Mouse (Mus musculus) kidney, embryonic 14.5 days (tissue): ENCODE data around the gene Prpf18. TPM values are rescaled to one million over a fixed set of nuclear protein-coding genes. Genes with fewer than 3 reads are reported as not detected.
"Not testable (repeated sequence)": the region's sequence is repeated elsewhere in the genome, so short reads cannot be mapped to it uniquely, and the experiment has no call there.

Experiments
- ATAC-seq: fragments of 200-750 bp; cut with Nextera tagmentation; 2 replicates; pipeline ENCODE4 v1.8.0; 2017; ENCODE audit warnings: moderate number of reproducible peaks, mild to moderate bottlenecking, moderate TSS enrichment, moderate library complexity; ENCODE audit not compliant: low FRiP score, low TSS enrichment
- H3K27ac ChIP-seq: fragments of 300-500 bp; sonication (generic); 2 replicates; pipeline ENCODE4 v1.5.1; 2014; ENCODE audit warnings: low read depth, mild to moderate bottlenecking, low read length, moderate library complexity, mixed read lengths
- H3K27me3 ChIP-seq: fragments of 300-500 bp; sonication (generic); 2 replicates; pipeline ENCODE4 v1.6.1; 2014; ENCODE audit warnings: mild to moderate bottlenecking, low read length; ENCODE audit not compliant: control insufficient read depth, insufficient read depth
- H3K36me3 ChIP-seq: fragments of 300-500 bp; sonication (generic); 2 replicates; pipeline ENCODE4 v1.6.1; 2014; ENCODE audit warnings: low read length, mixed read lengths; ENCODE audit not compliant: control insufficient read depth, insufficient read depth
- H3K4me1 ChIP-seq: fragments of 300-500 bp; sonication (generic); 2 replicates; pipeline ENCODE4 v1.6.1; 2014; ENCODE audit warnings: low read length, mixed read lengths; ENCODE audit not compliant: control insufficient read depth, insufficient read depth
- H3K4me2 ChIP-seq: fragments of 300-500 bp; sonication (generic); replicated peaks from 2 replicates; pipeline ENCODE4 v1.6.1; 2014; ENCODE audit warnings: low read depth, mild to moderate bottlenecking, low read length
- H3K4me3 ChIP-seq: fragments of 300-500 bp; sonication (generic); 2 replicates; pipeline ENCODE4 v1.5.1; 2014; ENCODE audit warnings: mild to moderate bottlenecking, low read length
- H3K9ac ChIP-seq: fragments of 300-500 bp; sonication (generic); 2 replicates; pipeline ENCODE4 v1.6.1; 2014; ENCODE audit warnings: low read depth, mild to moderate bottlenecking, low read length, moderate library complexity
- H3K9me3 ChIP-seq: fragments of 300-500 bp; sonication (generic); 2 replicates; pipeline ENCODE4 v1.6.1; 2016; ENCODE audit warnings: low read length; ENCODE audit not compliant: control insufficient read depth
- whole genome bisulfite sequencing: fragments of 180-500 bp; shearing (Covaris S2); extraction: QIAGEN DNeasy Blood & Tissue Kit; methylation state at CpG from one replicate; pipeline ENCODE4 v1.1.7; 2014; 5-methylcytosine and 5-hydroxymethylcytosine counted together
- polyA plus RNA-seq: library from polyadenylated mRNA; unstranded; fragments of >200 nt; fragmentation: Nextera tagmentation; extraction: Ambion mirVana; gene quantifications from 2 replicates; pipeline ENCODE4 v1.2.1, GENCODE M21; 2014

Gene Prpf18
- polyA plus RNA-seq, 1 experiment from 2014 or later = 38.8 TPM

DNA sequence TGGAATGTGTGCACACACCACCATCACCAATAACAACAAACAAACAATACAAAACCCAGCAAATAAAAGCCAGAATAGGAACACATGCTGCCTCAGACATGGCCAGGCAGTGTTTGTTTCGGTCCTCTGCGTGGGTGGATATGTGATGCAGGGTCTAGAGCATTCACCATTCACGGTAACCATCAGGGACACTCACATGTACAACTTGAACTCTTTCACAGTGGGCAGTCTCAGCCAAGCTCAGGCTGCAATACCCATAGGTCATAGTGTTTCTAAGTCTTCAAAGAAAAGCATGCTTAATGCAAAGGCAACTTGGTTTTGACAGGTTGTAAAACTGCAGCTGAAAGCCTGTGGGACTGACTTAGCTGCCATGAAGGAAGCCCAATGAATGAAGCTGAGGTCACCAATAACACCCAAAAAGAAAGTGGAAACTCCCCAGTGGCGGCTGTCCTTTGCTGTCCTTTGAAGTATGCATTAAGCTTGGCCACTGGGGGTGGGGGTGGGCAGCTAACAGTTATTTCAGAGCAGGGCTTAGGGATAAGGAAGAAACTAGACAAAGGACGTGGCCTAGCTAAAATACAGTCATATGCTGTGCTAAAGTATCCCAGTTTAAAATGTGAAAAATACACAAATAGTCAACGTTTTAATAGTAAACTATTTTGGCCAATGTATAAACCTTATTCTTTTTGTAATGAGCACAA lies 31.9 kb downstream of the Prpf18 start:
- H3K4me3 ChIP-seq = no peak overlapping the region
- ATAC-seq = no peak
- peak overlapping the region; percentile 72; the same call in 1 of the 2 replicates for H3K27ac ChIP-seq
- H3K4me1 ChIP-seq = peaks cover 14% of the 10 kb centered on the region; the same call in 1 of the 2 replicates
- peaks cover 21% of the 10 kb centered on the region; the same call in 1 of the 2 replicates for H3K36me3 ChIP-seq
- WGBS = 49% methylated on average over 6 of the region's 6 CpGs
- no peaks in the 10 kb centered on the region for H3K9me3 ChIP-seq
- no peaks in the 10 kb centered on the region for H3K27me3 ChIP-seq
- H3K9ac ChIP-seq = no peak overlapping the region
- H3K4me2 ChIP-seq = no peak overlapping the region

DNA sequence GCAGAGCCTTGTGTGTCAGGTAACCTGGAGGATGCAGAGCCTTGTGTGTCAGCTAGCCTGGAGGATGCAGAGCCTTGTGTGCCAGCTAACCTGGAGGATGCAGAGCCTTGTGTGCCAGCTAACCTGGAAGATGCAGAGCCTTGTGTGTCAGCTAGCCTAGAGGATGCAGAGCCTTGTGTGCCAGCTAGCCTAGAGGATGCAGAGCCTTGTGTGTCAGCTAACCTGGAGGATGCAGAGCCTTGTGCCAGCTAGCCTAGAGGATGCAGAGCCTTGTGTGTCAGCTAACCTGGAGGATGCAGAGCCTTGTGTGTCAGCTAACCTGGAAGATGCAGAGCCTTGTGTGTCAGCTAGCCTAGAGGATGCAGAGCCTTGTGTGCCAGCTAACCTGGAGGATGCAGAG lies 32.8 kb downstream of the Prpf18 start:
- H3K9me3 ChIP-seq, ATAC-seq, H3K27me3 ChIP-seq, H3K4me3 ChIP-seq, H3K27ac ChIP-seq, H3K9ac ChIP-seq, H3K4me2 ChIP-seq: not testable (repeated sequence)
- peaks cover 15% of the 10 kb centered on the region; the same call in 1 of the 2 replicates for H3K36me3 ChIP-seq
- H3K4me1 ChIP-seq = peaks cover 14% of the 10 kb centered on the region; the same call in 1 of the 2 replicates

DNA sequence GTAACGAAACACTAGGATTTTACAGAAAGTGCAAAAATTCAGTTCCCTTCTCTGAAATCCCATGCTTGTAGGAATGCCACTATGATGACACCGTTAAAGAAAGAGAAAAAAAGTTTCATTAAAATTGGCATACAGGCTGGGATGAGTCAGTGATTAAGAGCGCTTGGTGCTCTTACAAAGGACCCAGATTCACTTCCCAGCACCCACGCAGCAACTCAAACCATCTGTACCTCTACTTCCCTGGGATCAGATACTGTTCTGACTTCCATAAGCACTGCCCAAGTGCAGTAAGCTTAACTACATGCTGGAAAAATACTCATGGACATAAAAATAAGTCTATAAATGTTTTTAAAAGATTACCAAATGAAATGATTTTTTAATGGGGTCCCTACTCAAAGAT lies 34.9 kb downstream of the Prpf18 start:
- Histone ChIP-seq H3K9me3 (no peaks in the 10 kb centered on the region), H3K4me1 (peaks cover 14% of the 10 kb centered on the region; the same call in 1 of the 2 replicates), H3K4me3 (no peak overlapping the region), H3K4me2 (no peak overlapping the region), H3K27ac (no peak overlapping the region), H3K27me3 (no peaks in the 10 kb centered on the region), H3K36me3 (peaks cover 20% of the 10 kb centered on the region), H3K9ac (no peak overlapping the region)
- ATAC-seq = no peak
- 92% methylated on average over 4 of the region's 4 CpGs for WGBS

DNA sequence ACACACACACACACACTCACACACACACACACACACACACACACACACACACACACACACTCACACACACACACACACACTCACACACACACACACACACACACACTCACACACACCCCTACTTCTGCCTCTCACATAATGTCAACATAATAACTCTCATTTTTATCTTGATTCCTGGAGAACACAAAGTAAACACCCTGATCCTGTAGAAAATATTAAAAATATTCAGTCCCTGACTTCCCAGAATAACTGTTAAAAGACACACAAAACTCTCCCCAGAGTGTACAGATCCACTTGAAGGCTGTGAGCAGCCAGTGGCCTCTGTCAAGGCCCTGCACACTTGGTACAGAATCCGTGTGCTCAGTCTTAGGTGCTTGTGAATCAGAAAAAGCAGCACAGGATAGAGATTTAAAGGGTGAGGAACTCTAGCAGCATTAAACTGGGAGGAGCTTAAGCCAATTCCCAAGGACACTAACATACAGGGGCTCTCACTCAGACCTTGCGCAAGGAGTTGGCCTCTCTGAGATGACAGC lies 36.8 kb downstream of the Prpf18 start:
- Histone ChIP-seq H3K36me3 (peaks cover 38% of the 10 kb centered on the region), H3K9ac (no peak overlapping the region), H3K4me3 (no peak overlapping the region), H3K4me1 (peaks cover 5% of the 10 kb centered on the region; the same call in 1 of the 2 replicates), H3K9me3 (no peaks in the 10 kb centered on the region), H3K27ac (no peak overlapping the region), H3K4me2 (no peak overlapping the region), H3K27me3 (no peaks in the 10 kb centered on the region)
- ATAC-seq = no peak
- WGBS = 68% methylated on average over 2 of the region's 2 CpGs

DNA sequence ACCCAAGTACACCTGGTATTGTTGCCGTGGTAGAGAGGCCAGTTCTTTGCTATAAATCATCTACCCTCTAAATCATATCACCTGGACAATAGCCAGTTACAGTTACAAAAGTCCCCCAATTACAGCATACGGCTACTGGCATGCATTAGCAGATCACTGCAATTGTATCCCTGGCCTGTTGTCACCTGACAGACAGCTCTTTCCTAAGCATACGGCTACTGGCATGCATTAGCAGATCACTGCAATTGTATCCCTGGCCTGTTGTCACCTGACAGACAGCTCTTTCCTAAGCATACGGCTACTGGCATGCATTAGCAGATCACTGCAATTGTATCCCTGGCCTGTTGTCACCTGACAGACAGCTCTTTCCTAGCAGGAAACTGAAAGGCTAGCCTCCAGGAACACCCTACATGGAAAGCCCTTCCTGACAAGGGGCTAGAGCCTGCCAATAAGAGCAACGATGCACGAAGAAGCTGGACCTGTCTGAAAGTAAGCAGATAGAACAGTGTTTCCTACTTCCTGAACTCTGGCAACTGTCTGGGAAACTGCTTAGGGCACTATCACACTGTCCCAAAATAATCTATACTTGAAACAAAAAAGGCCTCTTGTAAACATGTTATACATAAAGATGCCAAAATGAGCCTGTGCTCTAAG lies 37.5 kb downstream of the Prpf18 start:
- H3K36me3 ChIP-seq = peaks cover 45% of the 10 kb centered on the region
- not testable (repeated sequence) for H3K27me3 ChIP-seq, H3K27ac ChIP-seq, H3K4me2 ChIP-seq, H3K9ac ChIP-seq, H3K4me3 ChIP-seq, H3K9me3 ChIP-seq, H3K4me1 ChIP-seq
- ATAC-seq = peak; percentile 22
- 35% methylated on average over 6 of the region's 6 CpGs for WGBS

DNA sequence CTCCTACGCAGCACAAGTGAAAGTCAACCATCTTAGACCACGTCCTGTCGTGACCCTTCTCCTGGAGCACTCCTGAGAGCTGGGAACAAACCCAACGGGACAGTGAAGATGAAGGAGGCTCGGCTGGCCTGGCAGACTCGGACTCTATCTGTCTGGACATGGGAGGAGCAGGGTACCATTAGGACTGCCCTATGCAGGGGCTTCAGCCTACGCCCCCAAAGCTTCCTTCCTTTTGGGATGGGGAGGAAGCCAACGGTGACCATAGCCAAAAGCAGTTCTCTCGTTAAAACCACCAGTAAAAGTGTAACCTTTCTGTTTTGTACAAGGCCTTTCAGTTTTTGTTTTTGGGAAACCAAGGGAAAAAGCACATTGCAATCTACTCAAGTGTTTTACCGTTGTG lies 40.2 kb downstream of the Prpf18 start:
- peaks cover 2% of the 10 kb centered on the region; the same call in 1 of the 2 replicates for H3K4me1 ChIP-seq
- WGBS = 63% methylated on average over 10 of the region's 10 CpGs
- ATAC-seq = no peak

DNA sequence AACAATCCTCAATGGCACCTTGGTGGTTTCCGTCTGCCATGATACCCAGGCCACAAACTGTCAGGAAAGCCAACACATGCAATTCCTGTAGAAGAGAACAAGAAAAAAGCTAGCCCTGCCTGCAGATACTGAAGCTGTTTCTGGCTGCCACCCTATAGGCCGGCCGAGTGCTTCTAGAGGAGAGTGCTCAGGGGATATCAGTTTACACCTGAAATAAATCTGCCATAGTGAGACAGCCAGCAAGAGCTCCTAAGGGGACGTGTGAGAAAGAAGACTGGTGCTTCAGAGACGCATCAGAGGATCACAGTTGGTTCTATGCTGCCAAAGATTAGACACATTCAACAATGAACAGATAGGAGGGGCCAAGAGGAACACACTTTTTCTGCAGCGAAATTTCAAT lies 40.6 kb downstream of the Prpf18 start:
- H3K36me3 ChIP-seq = peaks cover 75% of the 10 kb centered on the region
- H3K27ac ChIP-seq = no peak overlapping the region
- H3K4me1 ChIP-seq = peaks cover 2% of the 10 kb centered on the region; the same call in 1 of the 2 replicates
- no peak overlapping the region for H3K4me3 ChIP-seq
- WGBS = 36% methylated on average over 6 of the region's 6 CpGs
- H3K4me2 ChIP-seq = no peak overlapping the region
- no peaks in the 10 kb centered on the region for H3K27me3 ChIP-seq
- no peaks in the 10 kb centered on the region for H3K9me3 ChIP-seq
- no peak overlapping the region for H3K9ac ChIP-seq
- no peak; the same call in 1 of the 2 replicates for ATAC-seq

More for the DNA sequence above, 40.2 kb downstream of the Prpf18 start:
- Histone ChIP-seq H3K27me3 (no peaks in the 10 kb centered on the region), H3K4me3 (no peak overlapping the region), H3K27ac (no peak overlapping the region), H3K9ac (no peak overlapping the region), H3K36me3 (peaks cover 71% of the 10 kb centered on the region), H3K4me2 (no peak overlapping the region), H3K9me3 (no peaks in the 10 kb centered on the region)

DNA sequence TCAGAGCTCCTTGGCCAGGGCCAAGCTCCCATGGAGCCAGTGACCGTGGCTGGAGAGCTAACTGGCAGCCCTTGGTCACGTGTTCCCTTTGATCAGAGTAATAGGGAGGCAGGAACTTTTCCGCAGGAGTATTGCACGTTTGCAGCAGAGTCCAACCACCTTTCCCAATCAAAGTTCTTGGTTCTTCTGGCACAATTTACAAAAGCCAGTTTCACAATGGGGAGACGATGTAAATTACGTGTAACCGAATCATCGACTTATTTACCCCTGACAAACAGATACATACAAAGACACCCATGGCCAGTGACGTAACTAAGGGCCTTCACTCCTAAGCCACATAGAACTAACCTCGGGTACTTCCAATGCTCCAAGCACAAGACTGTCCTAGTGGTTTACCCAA lies 42.5 kb downstream of the Prpf18 start:
- 67% methylated on average over 10 of the region's 10 CpGs for WGBS
- Histone ChIP-seq H3K9ac (no peak overlapping the region), H3K9me3 (no peaks in the 10 kb centered on the region), H3K36me3 (peaks cover 94% of the 10 kb centered on the region), H3K4me3 (no peak overlapping the region), H3K27ac (no peak overlapping the region), H3K27me3 (no peaks in the 10 kb centered on the region), H3K4me1 (peaks cover 2% of the 10 kb centered on the region; the same call in 1 of the 2 replicates), H3K4me2 (no peak overlapping the region)
- peak; percentile 34; the same call in 1 of the 2 replicates for ATAC-seq

DNA sequence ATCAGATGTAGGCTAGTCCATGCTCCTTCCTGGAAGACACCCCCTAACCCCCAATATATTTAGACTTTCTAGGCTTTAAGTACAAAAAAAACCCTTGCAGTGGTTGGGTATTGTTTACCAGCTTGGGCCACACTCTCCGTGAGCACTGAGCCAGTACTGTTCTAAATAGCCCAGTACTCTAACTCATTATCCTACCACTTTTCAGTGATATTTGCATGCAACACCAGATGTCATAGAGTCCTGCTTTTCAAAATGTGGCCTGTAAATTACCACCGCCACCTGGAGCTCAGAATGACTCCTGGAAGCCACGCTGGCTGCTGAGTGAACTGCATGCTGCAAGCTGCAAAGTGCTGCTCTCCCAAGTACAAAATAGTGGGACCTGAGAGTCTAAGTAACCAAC lies 43.7 kb downstream of the Prpf18 start:
- H3K9ac ChIP-seq = no peak overlapping the region
- 86% methylated on average over 3 of the region's 3 CpGs for WGBS
- H3K4me1 ChIP-seq = peaks cover 2% of the 10 kb centered on the region; the same call in 1 of the 2 replicates
- no peak overlapping the region for H3K4me3 ChIP-seq
- H3K27ac ChIP-seq = no peak overlapping the region
- ATAC-seq = no peak
- H3K27me3 ChIP-seq = no peaks in the 10 kb centered on the region
- H3K36me3 ChIP-seq = peaks cover 96% of the 10 kb centered on the region
- no peaks in the 10 kb centered on the region for H3K9me3 ChIP-seq
- no peak overlapping the region for H3K4me2 ChIP-seq
